Mouse (Mus musculus): ENCODE data around the gene Nlrc5. TPM values are rescaled to one million over a fixed set of nuclear protein-coding genes. Genes with fewer than 3 reads are reported as not detected.

Gene Nlrc5
- total and polyA plus RNA-seq, 2 experiments = 11.6 to 21.2 TPM

GRCm38 (mm10) chr8:94566446-94567158 is 132.4 kb downstream of the Nlrc5 start:
- H3K4me1 ChIP-seq (ENCODE audit: control insufficient read depth, insufficient read depth, low read length) = no peaks in the 10 kb centered on the region
- no peak overlapping the region for H3K9ac ChIP-seq (ENCODE audit: low read depth, low read length)
- WGBS = 64% methylated on average over 15 of the region's 15 CpGs
- DNase-seq (ENCODE audit: extremely low read depth, low read depth, low spot score) = no peak
- no peaks in the 10 kb centered on the region for H3K79me2 ChIP-seq (ENCODE audit: control insufficient read depth, insufficient read depth, low read length)
- no peak overlapping the region for H3K4me3 ChIP-seq (ENCODE audit: insufficient read depth, low read depth, low read length)
- H3K36me3 ChIP-seq (ENCODE audit: control insufficient read depth, insufficient read depth, low read length) = peaks cover 2% of the 10 kb centered on the region; the same call in 1 of the 2 replicates
- H3K27me3 ChIP-seq (ENCODE audit: control insufficient read depth, insufficient read depth, low read length) = no peaks in the 10 kb centered on the region
- TF ChIP-seq POLR2A (IDR thresholded peaks at IDR 0.05; ENCODE audit: extremely low read depth, insufficient read depth, low read length) (no peak), CTCF (IDR thresholded peaks at IDR 0.05; ENCODE audit: low read depth, low read length) (no peak)
- no peak overlapping the region for H3K27ac ChIP-seq (replicated peaks; ENCODE audit: insufficient read depth, low read depth, low read length)

GRCm38 (mm10) chr8:94567159-94567849 is 133.1 kb downstream of the Nlrc5 start:
- no peak for DNase-seq (ENCODE audit: extremely low read depth, low read depth, low spot score)
- peaks cover 2% of the 10 kb centered on the region; the same call in 1 of the 2 replicates for H3K36me3 ChIP-seq (ENCODE audit: control insufficient read depth, insufficient read depth, low read length)
- H3K79me2 ChIP-seq (ENCODE audit: control insufficient read depth, insufficient read depth, low read length) = no peaks in the 10 kb centered on the region
- H3K27ac ChIP-seq (replicated peaks; ENCODE audit: insufficient read depth, low read depth, low read length) = no peak overlapping the region
- H3K4me3 ChIP-seq (ENCODE audit: insufficient read depth, low read depth, low read length) = no peak overlapping the region
- no peak overlapping the region for H3K9ac ChIP-seq (ENCODE audit: low read depth, low read length)
- no peaks in the 10 kb centered on the region for H3K4me1 ChIP-seq (ENCODE audit: control insufficient read depth, insufficient read depth, low read length)
- no peaks in the 10 kb centered on the region for H3K27me3 ChIP-seq (ENCODE audit: control insufficient read depth, insufficient read depth, low read length)
- WGBS = 85% methylated on average over 8 of the region's 8 CpGs
- TF ChIP-seq POLR2A (IDR thresholded peaks at IDR 0.05; ENCODE audit: extremely low read depth, insufficient read depth, low read length) (no peak), CTCF (IDR thresholded peaks at IDR 0.05; ENCODE audit: low read depth, low read length) (no peak)

- TF ChIP-seq CTCF (IDR thresholded peaks at IDR 0.05; ENCODE audit: low read depth, low read length) = no peak
- TF ChIP-seq POLR2A (IDR thresholded peaks at IDR 0.05; ENCODE audit: extremely low read depth, insufficient read depth, low read length) = no peak
- Histone ChIP-seq H3K27ac (replicated peaks; ENCODE audit: insufficient read depth, low read depth, low read length) (no peak overlapping the region), H3K4me1 (ENCODE audit: control insufficient read depth, insufficient read depth, low read length) (no peaks in the 10 kb centered on the region), H3K9ac (ENCODE audit: low read depth, low read length) (no peak overlapping the region), H3K36me3 (ENCODE audit: control insufficient read depth, insufficient read depth, low read length) (peaks cover 4% of the 10 kb centered on the region; the same call in 1 of the 2 replicates), H3K4me3 (ENCODE audit: insufficient read depth, low read depth, low read length) (no peak overlapping the region), H3K27me3 (ENCODE audit: control insufficient read depth, insufficient read depth, low read length) (no peaks in the 10 kb centered on the region), H3K79me2 (ENCODE audit: control insufficient read depth, insufficient read depth, low read length) (no peaks in the 10 kb centered on the region)
- no peak for DNase-seq (ENCODE audit: extremely low read depth, low read depth, low spot score)
- WGBS = 97% methylated on average over 8 of the region's 8 CpGs
These were observed 133.9 kb downstream of the Nlrc5 start for GRCm38 (mm10) chr8:94568098-94568497.

- H3K4me1 ChIP-seq (ENCODE audit: control insufficient read depth, insufficient read depth, low read length) = no peaks in the 10 kb centered on the region
- DNase-seq (ENCODE audit: extremely low read depth, low read depth, low spot score) = no peak
- WGBS = 91% methylated on average over 1 of the region's 1 CpGs
- H3K79me2 ChIP-seq (ENCODE audit: control insufficient read depth, insufficient read depth, low read length) = no peaks in the 10 kb centered on the region
- H3K4me3 ChIP-seq (ENCODE audit: insufficient read depth, low read depth, low read length) = no peak overlapping the region
- no peak overlapping the region for H3K9ac ChIP-seq (ENCODE audit: low read depth, low read length)
- H3K27me3 ChIP-seq (ENCODE audit: control insufficient read depth, insufficient read depth, low read length) = no peaks in the 10 kb centered on the region
- no peak for TF ChIP-seq POLR2A (IDR thresholded peaks at IDR 0.05; ENCODE audit: extremely low read depth, insufficient read depth, low read length)
- TF ChIP-seq CTCF (IDR thresholded peaks at IDR 0.05; ENCODE audit: low read depth, low read length) = no peak
- no peak overlapping the region for H3K27ac ChIP-seq (replicated peaks; ENCODE audit: insufficient read depth, low read depth, low read length)
- H3K36me3 ChIP-seq (ENCODE audit: control insufficient read depth, insufficient read depth, low read length) = peaks cover 5% of the 10 kb centered on the region; the same call in 1 of the 2 replicates
These were observed 135.3 kb downstream of the Nlrc5 start for GRCm38 (mm10) chr8:94569419-94569818.

- no peak for DNase-seq (ENCODE audit: extremely low read depth, low read depth, low spot score)
- 72% methylated on average over 2 of the region's 2 CpGs for WGBS
These were observed 137.7 kb downstream of the Nlrc5 start for GRCm38 (mm10) chr8:94571896-94572295.

More at GRCm38 (mm10) chr8:94571896-94572295, 137.7 kb downstream of the Nlrc5 start:
- Histone ChIP-seq H3K4me3 (ENCODE audit: insufficient read depth, low read depth, low read length) (no peak overlapping the region), H3K9ac (ENCODE audit: low read depth, low read length) (no peak overlapping the region), H3K27me3 (ENCODE audit: control insufficient read depth, insufficient read depth, low read length) (no peaks in the 10 kb centered on the region), H3K36me3 (ENCODE audit: control insufficient read depth, insufficient read depth, low read length) (peaks cover 23% of the 10 kb centered on the region), H3K4me1 (ENCODE audit: control insufficient read depth, insufficient read depth, low read length) (no peaks in the 10 kb centered on the region), H3K27ac (replicated peaks; ENCODE audit: insufficient read depth, low read depth, low read length) (no peak overlapping the region), H3K79me2 (ENCODE audit: control insufficient read depth, insufficient read depth, low read length) (no peaks in the 10 kb centered on the region)
- TF ChIP-seq POLR2A (IDR thresholded peaks at IDR 0.05; ENCODE audit: extremely low read depth, insufficient read depth, low read length) (no peak), CTCF (IDR thresholded peaks at IDR 0.05; ENCODE audit: low read depth, low read length) (no peak)

All from liver, adult 2 months (tissue).